Mouse (Mus musculus) induced T-regulatory cell, adult 2 months (primary cell): Measurements from ENCODE around the gene Hmgn5.

ENCODE experiments used
- DNase-seq: peaks from one replicate; pipeline ENCODE4 v3.0.0-alpha.2; 2012; ENCODE audit warnings: low read depth

Gene Hmgn5

DNA sequence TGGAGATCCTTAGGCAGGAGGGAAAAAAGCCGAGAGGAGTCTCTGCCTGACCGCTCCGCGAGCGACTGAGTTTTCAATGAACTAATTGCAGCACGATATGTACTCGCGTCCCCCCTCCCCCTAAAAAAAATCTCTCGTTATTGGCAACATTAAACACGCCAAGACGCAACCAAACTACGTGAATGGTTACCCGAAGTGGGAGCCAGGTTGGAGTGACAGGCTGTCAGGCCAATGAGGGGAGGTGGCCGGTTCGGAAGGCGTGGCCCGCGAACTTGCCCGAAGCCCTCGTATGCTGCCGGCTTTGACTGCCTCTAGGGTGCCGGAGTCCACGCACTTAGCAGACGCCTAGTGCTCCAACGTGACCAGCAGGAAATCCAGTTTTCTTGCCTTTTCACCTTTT is at the start of gene Hmgn5:
TSS of gene Hmgn5 (minus strand) at position 122 of the 400 bp plus-strand sequence.
- DNase-seq, result peak; percentile 94

DNA sequence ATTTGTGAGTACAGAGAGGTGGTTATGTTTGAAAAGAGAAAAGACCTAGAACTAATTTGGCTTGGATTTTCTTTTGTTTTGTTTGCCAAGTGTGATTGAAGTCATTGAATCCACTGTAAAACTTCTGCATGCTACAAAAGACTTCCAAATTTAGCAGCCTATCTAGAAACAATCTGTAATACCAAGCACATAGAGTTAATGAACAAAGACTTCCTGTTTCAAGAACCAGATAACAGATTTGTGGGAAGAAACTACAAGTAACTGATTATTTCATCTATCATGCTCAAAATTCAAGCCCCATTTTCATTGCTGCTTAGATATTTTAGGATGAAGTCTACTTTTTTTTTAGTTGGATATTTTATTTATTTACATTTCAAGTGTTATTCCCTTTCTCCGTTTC is 34.6 kb upstream of the Hmgn5 start:
- DNase-seq, result no peak

DNA sequence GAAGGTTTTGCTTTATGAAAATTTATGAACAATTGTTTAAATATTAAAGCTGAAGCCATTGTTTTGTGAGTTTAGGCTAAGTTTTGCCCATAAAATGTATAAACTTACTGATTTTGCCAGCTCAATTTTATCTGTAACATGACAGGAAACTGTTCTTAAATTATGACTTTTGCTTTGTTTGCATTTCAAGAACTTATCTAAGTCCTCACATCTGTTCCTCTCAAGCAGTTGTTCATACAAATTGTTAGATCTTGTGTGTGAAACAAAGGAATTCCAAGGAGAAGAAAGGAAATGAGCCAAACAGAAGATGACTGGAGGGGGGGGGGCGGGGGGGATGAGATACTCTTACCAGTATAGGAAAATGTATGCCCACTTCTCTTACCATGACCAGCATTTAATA is 13.0 kb upstream of the Hmgn5 start:
- no peak for DNase-seq

DNA sequence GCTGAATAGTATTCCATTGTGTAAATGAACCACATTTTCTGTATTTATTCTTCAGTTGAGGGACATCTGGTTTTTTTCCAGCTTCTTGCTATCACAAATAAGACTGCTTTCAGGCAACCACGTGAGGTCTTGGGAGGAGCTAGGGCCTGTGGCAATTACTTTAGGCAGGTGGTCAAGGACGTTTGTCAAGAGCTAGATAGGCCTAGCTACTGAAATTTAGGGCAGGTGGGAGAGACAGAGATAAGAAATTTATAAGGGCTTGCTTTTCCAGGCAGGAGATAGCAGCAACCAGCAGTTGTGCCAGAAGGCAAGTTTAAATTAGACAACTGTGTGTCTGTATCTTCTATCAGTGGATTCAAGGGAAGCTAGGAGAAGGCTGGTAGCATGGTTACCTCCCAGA is 7.7 kb upstream of the Hmgn5 start:
- DNase-seq, result no peak

DNA sequence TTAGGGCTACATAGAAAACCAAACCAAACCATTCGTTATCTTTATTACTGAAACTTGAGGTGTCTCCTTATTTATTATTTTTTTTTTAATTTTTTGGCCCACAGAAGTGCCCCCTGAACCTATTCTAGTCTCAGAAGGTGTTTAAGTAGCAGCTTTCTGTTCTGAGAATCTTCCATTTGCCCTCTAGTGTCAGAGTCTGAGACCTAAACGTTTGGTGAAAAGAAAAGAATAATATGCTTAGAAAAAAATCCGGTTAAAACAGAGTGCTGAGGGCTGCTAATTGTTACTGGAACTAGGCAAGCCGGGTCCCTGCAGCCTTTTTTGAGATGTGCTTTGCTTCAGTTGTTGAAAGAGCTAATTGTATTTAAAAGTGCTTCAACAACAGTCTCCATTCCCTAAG is 962 bp upstream of the Hmgn5 start:
- peak; percentile 46 for DNase-seq

DNA sequence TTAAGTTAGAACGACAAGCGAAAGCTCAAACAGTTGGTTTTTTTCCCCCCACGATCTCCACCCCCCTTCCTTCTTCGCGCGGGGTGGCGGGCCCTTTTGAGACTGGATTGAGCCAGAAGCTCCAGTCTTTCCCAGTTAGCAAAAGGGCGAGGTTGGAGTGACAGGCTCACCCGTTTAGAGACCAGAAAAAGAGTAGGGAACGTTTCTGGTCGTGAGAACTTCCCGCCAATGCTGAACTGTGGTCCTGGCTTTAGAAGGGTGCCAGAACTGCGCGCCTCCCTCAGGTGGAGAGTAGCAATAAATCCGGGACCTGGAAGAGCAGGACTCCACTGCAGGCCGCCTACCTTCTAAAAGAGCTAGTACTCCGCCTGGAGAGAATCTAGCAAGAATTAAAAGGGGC is 482 bp upstream of the Hmgn5 start:
- DNase-seq, result peak; percentile 73

DNA sequence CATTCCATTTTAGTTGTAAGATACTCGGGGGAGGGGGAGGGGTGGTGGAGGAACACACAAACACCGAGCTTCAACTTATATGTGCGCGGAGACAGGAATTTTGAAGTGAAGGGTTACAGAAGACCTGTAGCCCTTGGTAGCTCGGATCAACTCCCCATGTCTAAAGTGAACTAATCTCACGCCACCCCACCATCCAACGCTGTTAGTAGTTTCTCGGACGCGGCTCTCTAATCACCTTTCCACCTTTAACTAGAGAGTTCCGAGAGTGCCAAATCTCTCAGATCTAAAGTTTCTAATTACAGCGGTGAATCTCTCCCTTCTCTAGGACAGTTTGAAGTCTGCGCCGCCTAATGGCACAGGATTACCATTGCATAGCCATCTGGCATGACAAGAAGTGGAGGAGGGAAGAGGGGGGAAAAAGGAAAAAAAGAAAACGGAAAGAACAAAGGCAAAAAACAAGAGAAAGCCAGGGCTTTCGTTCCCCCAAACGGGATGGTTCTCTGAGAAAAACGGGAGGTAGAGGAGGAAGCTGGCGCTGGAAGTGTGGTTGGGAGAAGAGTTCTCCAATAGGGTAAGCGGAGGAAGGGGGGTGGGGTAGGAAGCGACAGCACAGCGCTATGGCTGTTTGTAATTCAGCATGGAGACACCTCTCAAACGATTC is 703 bp downstream of the Hmgn5 start:
- DNase-seq, result peak; percentile 86

DNA sequence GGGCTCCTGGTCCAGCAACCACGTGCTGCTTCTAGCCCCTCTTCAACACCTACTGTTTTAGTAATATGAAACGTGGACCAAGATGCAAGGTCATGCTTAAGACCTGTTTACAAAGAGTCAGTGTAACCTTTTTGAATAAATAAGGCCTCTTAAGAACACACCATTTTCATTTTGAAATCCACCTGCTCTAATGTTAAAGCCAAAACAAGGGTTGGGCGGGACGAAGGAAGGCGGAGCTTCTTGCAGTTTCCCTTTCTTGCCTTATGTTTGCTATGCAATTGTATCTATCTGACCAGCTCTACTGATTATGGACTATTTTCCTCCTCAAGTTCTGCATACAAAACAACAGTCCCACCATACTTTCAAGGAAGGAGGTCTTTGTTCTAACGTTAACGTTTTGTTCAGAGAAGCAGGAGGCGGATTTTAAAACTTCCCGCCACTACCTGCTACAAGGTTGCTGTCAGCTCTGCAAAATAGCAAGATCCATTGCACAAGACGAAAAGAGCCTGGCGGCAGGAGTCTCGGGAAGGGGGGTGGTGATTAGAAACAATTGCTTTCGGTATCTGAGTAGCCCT is 1.5 kb downstream of the Hmgn5 start:
- peak; percentile 65 for DNase-seq

DNA sequence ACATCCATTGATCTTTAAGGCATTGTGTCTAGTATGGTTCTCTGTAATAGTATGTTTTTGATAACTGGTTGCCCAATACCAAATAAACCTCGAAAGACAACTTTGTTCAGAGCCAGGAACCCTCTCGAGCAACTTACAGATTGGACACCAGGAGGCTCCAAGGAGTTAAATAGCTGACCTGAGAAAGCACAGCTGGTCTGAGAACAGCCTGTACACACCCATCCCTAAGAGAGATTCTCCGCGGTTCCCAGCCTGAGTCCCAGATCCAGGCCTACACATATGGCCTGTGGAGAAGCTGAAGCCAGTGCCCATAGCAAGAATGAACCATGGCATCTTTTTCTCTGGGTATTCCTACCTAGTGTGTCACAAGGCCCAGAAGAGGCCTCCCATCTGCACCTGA is 11.9 kb downstream of the Hmgn5 start:
- peak; percentile 9 for DNase-seq
